1 mouse cellular context compared by ENCODE assay signal in the genomic region with DNA sequence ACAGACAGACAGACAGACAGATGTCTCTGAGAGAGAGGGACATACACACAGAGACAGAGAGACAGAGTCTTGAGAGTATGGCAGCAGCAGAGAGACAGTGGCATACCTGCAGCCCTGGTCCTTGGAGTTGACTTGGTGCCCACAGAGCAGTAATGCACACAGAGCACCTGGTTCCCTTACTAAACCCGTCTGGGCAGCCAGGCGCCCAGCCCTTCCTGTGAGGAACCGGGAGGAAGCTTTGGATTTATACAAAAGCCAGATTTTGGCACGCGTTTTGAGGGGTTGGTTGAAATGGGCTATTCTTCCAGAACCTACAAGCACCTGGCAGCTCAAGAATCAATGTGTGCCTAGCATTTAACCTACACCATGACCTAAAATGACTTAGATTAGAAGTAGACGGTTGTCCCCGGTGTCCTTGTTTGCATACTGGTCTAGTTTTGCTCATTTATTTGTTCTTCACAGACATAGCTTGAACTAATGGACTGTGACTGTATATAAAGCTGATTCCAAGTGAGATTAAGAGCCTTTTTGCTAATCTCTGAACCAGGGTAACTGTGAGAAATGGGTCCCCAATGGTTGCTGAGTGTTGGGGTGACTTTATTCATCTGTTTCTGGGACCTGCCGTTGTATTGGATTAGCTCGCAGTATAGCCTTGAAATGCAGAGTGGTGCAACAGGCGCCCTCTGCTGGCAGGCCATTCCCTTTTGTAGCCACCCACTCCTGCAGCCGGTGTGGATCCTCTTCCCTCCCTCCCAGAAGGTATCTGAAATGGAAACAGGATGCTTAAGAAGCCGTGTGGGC.
TF ChIP-seq lines count a peak whose summit lies in the region.

No protein-coding gene starts in this region.

TF ChIP-seq in CH12.LX, 34 proteins besides CTCF, POLR2A, EP300 and RAD21 (continued from another document):
- TF ChIP-seq PAX5 (IDR thresholded peaks at IDR 0.05; ENCODE audit: low read length) (no peak), ZC3H11A (IDR thresholded peaks at IDR 0.05; ENCODE audit: low read depth, low read length) (peak; percentile 78), NELFE (IDR thresholded peaks at IDR 0.05; ENCODE audit: low read depth, low read length) (0 out of 2 replicates have a peak, but pooled peaks have one; percentile 9), SMC3 (IDR thresholded peaks at IDR 0.05; ENCODE audit: low read depth, low read length) (peak; percentile 98)
